Mouse (Mus musculus) intestine, embryonic 14.5 days (tissue): ENCODE data around the gene Pole. TPM values are rescaled to one million over a fixed set of nuclear protein-coding genes. Genes with fewer than 3 reads are reported as not detected.
A peak's percentile ranks its signal among the peaks of the same experiment; 100 is the strongest.

Experiments
- ATAC-seq: fragments of 200-750 bp; cut with Nextera tagmentation; replicated peaks from 2 replicates; pipeline ENCODE4 v1.8.0; 2017; ENCODE audit warnings: low read depth, moderate number of reproducible peaks, moderate TSS enrichment, moderate library complexity; ENCODE audit not compliant: low FRiP score, low TSS enrichment
- DNase-seq: peaks from one replicate; pipeline ENCODE4 v3.0.0-alpha.2; 2018; ENCODE audit warnings: low spot score
- H3K27ac ChIP-seq: fragments of 300-500 bp; sonication (generic); 2 replicates; pipeline ENCODE4 v1.5.1; 2014; ENCODE audit warnings: low read depth, mild to moderate bottlenecking, control low read depth
- H3K27me3 ChIP-seq: fragments of 300-500 bp; sonication (generic); replicated peaks from 2 replicates; pipeline ENCODE4 v1.6.1; 2014; ENCODE audit warnings: low read length, control low read depth; ENCODE audit not compliant: control insufficient read depth, insufficient read depth
- H3K36me3 ChIP-seq: fragments of 300-500 bp; sonication (generic); 2 replicates; pipeline ENCODE4 v1.6.1; 2014; ENCODE audit warnings: low read length, control low read depth; ENCODE audit not compliant: control insufficient read depth, insufficient read depth
- H3K4me1 ChIP-seq: fragments of 300-500 bp; sonication (generic); replicated peaks from 2 replicates; pipeline ENCODE4 v1.6.1; 2014; ENCODE audit warnings: low read length, control low read depth, mixed read lengths; ENCODE audit not compliant: control insufficient read depth, insufficient read depth
- H3K4me2 ChIP-seq: fragments of 300-500 bp; sonication (generic); 2 replicates; pipeline ENCODE4 v1.6.1; 2014; ENCODE audit warnings: low read length
- H3K4me3 ChIP-seq: fragments of 300-500 bp; sonication (generic); 2 replicates; pipeline ENCODE4 v1.5.1; 2014; ENCODE audit warnings: low read depth, low read length, control low read depth, mixed read lengths
- H3K9ac ChIP-seq: fragments of 300-500 bp; sonication (generic); 2 replicates; pipeline ENCODE4 v1.6.1; 2014; ENCODE audit warnings: mild to moderate bottlenecking, low read length
- H3K9me3 ChIP-seq: fragments of 300-500 bp; sonication (generic); 2 replicates; pipeline ENCODE4 v1.6.1; 2016; ENCODE audit warnings: low read length, control low read depth; ENCODE audit not compliant: control insufficient read depth
- WGBS: fragments of 180-500 bp; shearing (Covaris S2); extraction: QIAGEN DNeasy Blood & Tissue Kit; methylation state at CpG from one replicate; pipeline ENCODE4 v1.1.7; 2014; 5-methylcytosine and 5-hydroxymethylcytosine counted together
- polyA plus RNA-seq: library from polyadenylated mRNA; unstranded; fragments of >200 nt; fragmentation: Nextera tagmentation; extraction: Ambion mirVana; gene quantifications from 2 replicates; pipeline ENCODE4 v1.2.1, GENCODE M21; 2014

The Pole gene
- polyA plus RNA-seq, 1 experiment from 2014 or later, result 33.3 TPM

GRCm38 (mm10) chr5:110308861-110309260 is 22.8 kb downstream of the Pole start:
- ATAC-seq (no peak), DNase-seq (no peak)
- no peaks in the 10 kb centered on the region for H3K4me1 ChIP-seq
- peaks cover 87% of the 10 kb centered on the region for H3K36me3 ChIP-seq
- H3K9ac ChIP-seq, result no peak overlapping the region
- H3K9me3 ChIP-seq, result no peaks in the 10 kb centered on the region
- no peak overlapping the region for H3K4me3 ChIP-seq
- no peaks in the 10 kb centered on the region for H3K27me3 ChIP-seq
- no peak overlapping the region for H3K4me2 ChIP-seq
- WGBS, result 97% methylated on average over 7 of the region's 7 CpGs
- H3K27ac ChIP-seq, result no peak overlapping the region

DNA sequence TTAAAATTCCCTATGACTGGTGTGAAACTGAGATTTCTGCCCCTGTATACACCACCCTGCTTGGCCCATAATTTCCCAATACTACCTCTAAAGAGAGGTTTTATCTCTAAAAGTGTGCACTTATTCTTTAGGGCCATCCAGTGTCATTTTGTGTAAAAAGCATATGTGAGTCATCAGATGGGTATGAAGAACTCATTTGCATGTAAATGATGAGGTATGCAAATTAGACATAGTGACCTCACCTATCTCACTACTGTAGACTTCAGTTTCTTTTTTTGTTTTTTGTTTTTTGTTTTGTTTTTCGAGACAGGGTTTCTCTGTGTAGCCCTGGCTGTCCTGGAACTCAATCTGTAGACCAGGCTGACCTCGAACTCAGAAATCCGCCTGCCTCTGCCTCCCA is 27.0 kb downstream of the Pole start:
- Histone ChIP-seq H3K9ac (no peak overlapping the region), H3K27me3 (no peaks in the 10 kb centered on the region), H3K36me3 (peaks cover 63% of the 10 kb centered on the region), H3K27ac (no peak overlapping the region), H3K4me2 (no peak overlapping the region), H3K4me1 (no peaks in the 10 kb centered on the region), H3K9me3 (no peaks in the 10 kb centered on the region), H3K4me3 (no peak overlapping the region)
- DNase-seq, result no peak
- WGBS, result 84% methylated on average over 3 of the region's 3 CpGs
- no peak for ATAC-seq

GRCm38 (mm10) chr5:110330508-110330907 is 44.4 kb downstream of the Pole start:
- Histone ChIP-seq H3K4me2 (no peak overlapping the region), H3K36me3 (peaks cover 86% of the 10 kb centered on the region), H3K27ac (no peak overlapping the region), H3K9me3 (no peaks in the 10 kb centered on the region), H3K9ac (no peak overlapping the region), H3K27me3 (no peaks in the 10 kb centered on the region), H3K4me1 (no peaks in the 10 kb centered on the region), H3K4me3 (no peak overlapping the region)
- ATAC-seq (no peak), DNase-seq (no peak)
- WGBS, result 66% methylated on average over 3 of the region's 3 CpGs

DNA sequence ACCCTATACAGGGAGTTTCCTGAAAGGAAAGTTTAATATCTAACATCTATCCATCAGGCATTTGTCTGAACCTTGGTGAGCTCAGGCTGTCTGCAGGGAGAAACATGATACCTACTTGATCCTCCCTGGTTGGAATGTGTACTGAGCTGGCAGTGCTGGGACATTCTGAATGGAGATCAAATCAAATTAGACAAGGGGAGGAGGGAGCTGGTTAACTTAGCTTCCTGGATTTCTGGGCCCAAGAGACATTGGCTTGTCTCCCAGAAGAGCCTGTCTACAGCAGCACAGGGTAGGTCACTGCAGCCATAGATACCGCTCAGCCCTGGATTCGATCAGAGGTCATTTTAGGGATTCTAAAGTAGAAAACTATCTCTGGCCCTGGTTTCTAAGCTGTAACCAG is 52.7 kb downstream of the Pole start:
- DNase-seq, result no peak
- Histone ChIP-seq H3K27me3 (peaks cover 22% of the 10 kb centered on the region), H3K36me3 (peaks cover 48% of the 10 kb centered on the region), H3K9me3 (no peaks in the 10 kb centered on the region), H3K4me3 (no peak overlapping the region), H3K4me1 (peaks cover 5% of the 10 kb centered on the region; the same call in 1 of the 2 replicates), H3K27ac (no peak overlapping the region), H3K9ac (no peak overlapping the region), H3K4me2 (no peak overlapping the region)
- WGBS, result 82% methylated on average over 2 of the region's 2 CpGs
- ATAC-seq, result no peak

DNA sequence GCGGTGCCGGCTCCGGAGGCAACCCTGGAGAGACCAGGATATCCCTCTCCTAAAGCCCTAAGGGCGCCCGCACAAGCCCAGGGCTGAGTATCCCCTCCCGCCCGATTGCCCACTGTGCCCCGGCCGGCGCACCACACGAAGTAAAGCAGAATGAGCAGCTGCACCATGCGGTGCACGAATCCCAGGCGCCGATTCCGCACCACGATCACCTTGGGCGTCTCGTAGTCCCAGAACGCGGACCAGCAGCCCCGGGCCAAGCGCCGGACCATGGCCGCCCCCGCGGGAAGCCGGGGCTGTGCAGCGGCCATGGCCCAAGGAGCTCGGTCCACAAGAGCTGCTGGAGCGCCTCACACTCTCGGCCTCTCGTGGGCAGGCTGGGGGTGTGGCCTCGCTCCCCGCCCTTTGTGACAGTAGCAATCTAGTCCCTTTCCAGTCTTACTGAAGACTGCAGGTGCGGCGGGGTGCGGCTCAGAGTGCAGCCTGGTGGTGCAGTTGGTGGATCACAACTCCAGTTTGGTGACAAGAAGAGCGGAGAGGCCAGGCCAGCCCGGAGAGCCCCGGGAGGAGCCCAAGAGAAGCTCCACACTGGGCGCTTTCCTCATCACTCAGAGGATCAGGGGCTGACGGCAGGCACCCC is 56.7 kb downstream of the Pole start, which contains the start of gene P2rx2:
P2rx2 (minus strand) TSS at position 565 of the 637 bp plus-strand sequence.
- 2% methylated on average over 43 of the region's 43 CpGs for WGBS
- Histone ChIP-seq H3K9ac (peak within 1 kb of the TSS; percentile 39), H3K4me2 (peak within 1 kb of the TSS; percentile 95), H3K4me1 (peaks cover 5% of the 10 kb centered on the region; the same call in 1 of the 2 replicates), H3K9me3 (no peaks in the 10 kb centered on the region), H3K27ac (no peak within 1 kb of the TSS), H3K4me3 (peak within 1 kb of the TSS; percentile 42), H3K27me3 (peaks cover 26% of the 10 kb centered on the region), H3K36me3 (peaks cover 9% of the 10 kb centered on the region; the same call in 1 of the 2 replicates)
- DNase-seq, result peak; percentile 81
- ATAC-seq, result peak; percentile 80

DNA sequence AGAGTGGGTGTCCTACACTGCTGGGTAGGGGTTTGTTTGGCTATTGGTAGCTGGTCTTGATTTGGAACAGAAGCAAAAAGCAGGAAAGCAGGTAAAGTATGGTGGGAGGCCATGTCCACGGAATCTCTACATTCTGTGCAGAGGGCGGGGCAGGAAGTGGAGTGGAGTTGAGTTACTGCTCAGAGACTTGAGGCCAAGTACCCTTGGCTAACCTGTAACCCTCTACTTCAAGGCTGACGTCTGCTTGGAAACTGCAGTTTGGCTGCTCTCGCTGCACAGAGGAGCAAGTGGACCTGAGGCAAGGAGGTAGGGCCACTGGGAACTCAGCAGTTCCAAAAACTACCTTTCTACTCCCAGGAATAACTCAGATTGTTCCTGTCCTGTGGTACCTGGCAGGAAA is 58.4 kb downstream of the Pole start, which contains the start of gene Lrcol1:
Lrcol1 (plus strand) TSS at position 207 of the 400 bp plus-strand sequence.
- Histone ChIP-seq H3K9ac (no peak within 1 kb of the TSS), H3K4me2 (no peak within 1 kb of the TSS; the same call in 1 of the 2 replicates), H3K4me3 (no peak within 1 kb of the TSS), H3K27ac (no peak within 1 kb of the TSS), H3K27me3 (peaks cover 26% of the 10 kb centered on the region), H3K36me3 (no peaks in the 10 kb centered on the region), H3K9me3 (no peaks in the 10 kb centered on the region), H3K4me1 (peaks cover 5% of the 10 kb centered on the region; the same call in 1 of the 2 replicates)
- 62% methylated on average over 4 of the region's 4 CpGs for WGBS
- no peak for ATAC-seq
- no peak for DNase-seq

DNA sequence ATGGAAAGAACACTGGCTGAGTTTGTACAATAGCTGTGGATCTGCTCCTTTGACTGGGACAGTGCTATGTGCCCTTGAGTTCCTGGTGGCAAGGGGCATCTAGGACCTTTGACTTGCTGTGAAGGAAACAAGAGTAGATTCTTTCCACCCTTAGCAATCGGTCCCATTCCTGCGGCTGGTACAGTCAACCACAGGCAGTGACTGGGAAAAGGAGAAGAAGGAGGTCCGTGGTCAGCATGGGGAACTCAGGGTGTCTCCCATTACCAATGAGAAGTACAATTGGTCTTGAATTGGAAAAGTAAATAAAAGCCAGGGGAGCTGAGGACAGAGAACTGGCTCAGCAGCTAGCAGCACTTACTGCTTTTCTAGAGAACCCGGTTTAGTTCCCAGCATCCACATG is 59.4 kb downstream of the Pole start:
- Histone ChIP-seq H3K4me2 (no peak overlapping the region), H3K9me3 (no peaks in the 10 kb centered on the region), H3K27ac (no peak overlapping the region), H3K27me3 (peaks cover 26% of the 10 kb centered on the region), H3K9ac (no peak overlapping the region), H3K4me1 (peaks cover 5% of the 10 kb centered on the region; the same call in 1 of the 2 replicates), H3K36me3 (no peaks in the 10 kb centered on the region), H3K4me3 (no peak overlapping the region)
- WGBS, result 78% methylated on average over 4 of the region's 4 CpGs
- DNase-seq, result no peak
- ATAC-seq, result no peak

GRCm38 (mm10) chr5:110347006-110347405 is 60.9 kb downstream of the Pole start:
- Histone ChIP-seq H3K9me3 (no peaks in the 10 kb centered on the region), H3K4me2 (no peak overlapping the region), H3K36me3 (no peaks in the 10 kb centered on the region), H3K4me1 (peaks cover 5% of the 10 kb centered on the region; the same call in 1 of the 2 replicates), H3K27ac (no peak overlapping the region), H3K4me3 (no peak overlapping the region), H3K27me3 (peaks cover 18% of the 10 kb centered on the region), H3K9ac (no peak overlapping the region)
- no peak for DNase-seq
- 86% methylated on average over 8 of the region's 8 CpGs for WGBS
- no peak for ATAC-seq

DNA sequence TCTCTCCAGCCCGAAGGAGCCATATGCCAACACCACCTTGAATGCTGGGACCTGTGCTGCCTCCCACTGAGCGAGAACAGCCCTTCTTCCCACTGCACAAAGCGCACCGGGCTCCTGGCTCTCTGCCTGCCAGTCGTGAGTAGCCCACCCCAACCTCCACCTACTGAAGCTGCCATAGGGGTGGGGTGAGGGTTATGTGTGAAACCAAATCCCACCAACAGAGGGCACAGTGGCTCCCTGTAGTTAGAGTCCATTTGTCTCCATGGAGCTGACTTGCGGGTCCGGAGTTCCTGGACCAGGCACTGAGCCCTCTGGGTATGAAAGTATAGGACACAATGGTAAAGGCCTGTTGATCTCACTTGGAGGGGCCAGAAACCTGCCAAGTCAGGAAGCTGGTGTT is 68.6 kb downstream of the Pole start:
- Histone ChIP-seq H3K9me3 (no peaks in the 10 kb centered on the region), H3K4me3 (no peak overlapping the region), H3K4me2 (no peak overlapping the region), H3K4me1 (no peaks in the 10 kb centered on the region), H3K27ac (no peak overlapping the region), H3K36me3 (no peaks in the 10 kb centered on the region), H3K27me3 (peaks cover 11% of the 10 kb centered on the region; the same call in 1 of the 2 replicates), H3K9ac (no peak overlapping the region)
- WGBS, result 19% methylated on average over 7 of the region's 7 CpGs
- 0 out of 2 replicates have a peak, but pooled peaks have one; percentile 43 for ATAC-seq
- DNase-seq, result peak; percentile 76
